Mouse (Mus musculus): Measurements from ENCODE around the gene Pde7b. TPM values are rescaled to one million over a fixed set of nuclear protein-coding genes. Genes with fewer than 3 reads are reported as not detected.

Gene Pde7b
- polyA plus RNA-seq, 1 experiment: 25.4 TPM

DNA sequence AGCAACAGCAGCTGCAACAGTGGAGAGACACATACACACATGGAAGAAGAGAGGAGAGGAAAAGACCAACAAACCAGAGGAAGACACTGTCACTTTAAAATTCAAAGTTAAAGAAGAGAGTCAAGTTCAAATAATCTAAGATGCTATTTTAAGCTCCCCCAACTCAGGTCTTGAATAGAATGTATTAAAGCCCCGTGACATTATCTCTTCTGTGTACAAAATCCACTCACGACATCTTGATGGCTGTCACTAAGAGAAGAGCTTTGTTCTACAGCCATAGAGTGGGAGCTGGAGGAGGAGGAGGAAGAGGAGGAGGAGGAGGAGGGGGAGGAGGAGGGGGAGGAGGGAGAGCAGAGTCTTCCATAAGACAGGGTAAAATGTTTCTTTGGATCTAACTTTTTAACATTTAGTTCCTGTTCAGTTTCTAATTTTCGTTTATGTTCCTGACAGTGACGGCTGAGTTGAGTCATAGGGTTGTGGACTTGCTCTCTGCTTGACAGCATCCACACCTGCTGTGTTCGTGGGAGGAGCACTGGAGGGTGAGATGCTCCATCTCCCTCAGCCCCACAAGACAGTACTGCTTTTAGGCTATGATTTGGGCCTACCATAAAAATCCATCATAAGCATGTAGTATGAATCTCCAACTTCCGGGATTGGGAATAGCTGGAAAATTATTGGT lies 270.4 kb downstream of the Pde7b start:
- no peak for TF ChIP-seq POLR2A (IDR thresholded peaks at IDR 0.05; ENCODE audit: extremely low read depth, insufficient read depth, low read length)
- no peak for TF ChIP-seq CTCF (IDR thresholded peaks at IDR 0.05; ENCODE audit: extremely low read depth, insufficient read depth, low read length)
- Histone ChIP-seq H3K27ac (ENCODE audit: insufficient read depth, low read length) (no peak overlapping the region), H3K4me1 (ENCODE audit: control insufficient read depth, insufficient read depth, low read length) (no peaks in the 10 kb centered on the region; the same call in 1 of the 2 replicates), H3K4me3 (ENCODE audit: insufficient read depth, low read length) (no peak overlapping the region)

DNA sequence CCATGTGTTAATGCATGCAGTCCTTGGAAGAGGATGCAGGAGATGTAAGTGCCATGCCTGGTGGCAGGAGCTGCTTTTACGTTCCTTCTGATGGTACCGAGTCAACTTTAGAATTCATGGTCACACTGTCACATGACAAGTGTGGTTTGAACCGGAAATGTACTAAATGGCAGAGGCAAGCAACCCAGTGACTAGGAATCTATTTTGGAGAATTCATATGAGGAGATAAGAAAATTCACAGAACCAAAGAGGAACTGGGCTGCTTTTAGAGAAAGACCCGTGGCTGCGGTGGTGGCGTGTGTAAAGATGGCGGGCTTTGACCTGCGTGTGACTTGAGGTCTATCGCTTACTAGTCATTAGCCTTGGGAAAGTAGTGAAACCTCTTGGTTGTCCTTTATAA lies 287.4 kb downstream of the Pde7b start:
- TF ChIP-seq CTCF (IDR thresholded peaks at IDR 0.05; ENCODE audit: extremely low read depth, insufficient read depth, low read length) (no peak), POLR2A (IDR thresholded peaks at IDR 0.05; ENCODE audit: extremely low read depth, insufficient read depth, low read length) (no peak)
- H3K4me1 ChIP-seq (ENCODE audit: control insufficient read depth, insufficient read depth, low read length): no peaks in the 10 kb centered on the region
- H3K4me3 ChIP-seq (ENCODE audit: insufficient read depth, low read length): no peak overlapping the region
- no peak overlapping the region for H3K27ac ChIP-seq (ENCODE audit: insufficient read depth, low read length)

- no peak overlapping the region for H3K27ac ChIP-seq (ENCODE audit: insufficient read depth, low read length)
- TF ChIP-seq CTCF (IDR thresholded peaks at IDR 0.05; ENCODE audit: extremely low read depth, insufficient read depth, low read length) (no peak), POLR2A (IDR thresholded peaks at IDR 0.05; ENCODE audit: extremely low read depth, insufficient read depth, low read length) (no peak)
Measured at GRCm38 (mm10) chr10:20437021-20437420, 287.9 kb downstream of the Pde7b start.

GRCm38 (mm10) chr10:20435913-20436312 lies 289.0 kb downstream of the Pde7b start:
- no peak overlapping the region for H3K27ac ChIP-seq (ENCODE audit: insufficient read depth, low read length)
- TF ChIP-seq CTCF (IDR thresholded peaks at IDR 0.05; ENCODE audit: extremely low read depth, insufficient read depth, low read length): no peak
- no peak for TF ChIP-seq POLR2A (IDR thresholded peaks at IDR 0.05; ENCODE audit: extremely low read depth, insufficient read depth, low read length)
- no peaks in the 10 kb centered on the region for H3K4me1 ChIP-seq (ENCODE audit: control insufficient read depth, insufficient read depth, low read length)
- no peak overlapping the region for H3K4me3 ChIP-seq (ENCODE audit: insufficient read depth, low read length)

More at GRCm38 (mm10) chr10:20437021-20437420, 287.9 kb downstream of the Pde7b start:
- no peaks in the 10 kb centered on the region for H3K4me1 ChIP-seq (ENCODE audit: control insufficient read depth, insufficient read depth, low read length)
- H3K4me3 ChIP-seq (ENCODE audit: insufficient read depth, low read length): no peak overlapping the region

DNA sequence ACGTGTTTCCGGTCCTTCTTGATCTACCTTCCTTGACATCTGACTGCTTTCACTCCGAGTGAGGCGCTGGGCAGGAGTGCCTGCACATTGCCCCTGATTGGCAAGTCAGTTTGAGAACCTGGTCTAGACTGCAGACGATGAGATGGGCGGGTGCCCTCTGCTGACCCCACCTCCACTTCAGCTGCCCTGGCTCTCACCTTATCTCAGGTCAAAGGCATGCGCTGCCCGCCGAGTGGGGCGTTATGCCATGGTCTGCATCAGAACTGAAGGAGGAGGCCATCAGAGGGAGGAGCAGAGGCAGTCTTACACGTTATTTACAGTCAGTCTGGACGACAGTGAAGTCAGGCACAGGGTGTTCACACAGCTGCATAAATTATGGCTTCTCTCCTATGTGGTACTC lies 293.5 kb downstream of the Pde7b start:
- TF ChIP-seq CTCF (IDR thresholded peaks at IDR 0.05; ENCODE audit: extremely low read depth, insufficient read depth, low read length) (no peak), POLR2A (IDR thresholded peaks at IDR 0.05; ENCODE audit: extremely low read depth, insufficient read depth, low read length) (no peak)
- no peak overlapping the region for H3K27ac ChIP-seq (ENCODE audit: insufficient read depth, low read length)
- H3K4me1 ChIP-seq (ENCODE audit: control insufficient read depth, insufficient read depth, low read length): no peaks in the 10 kb centered on the region
- H3K4me3 ChIP-seq (ENCODE audit: insufficient read depth, low read length): no peak overlapping the region

GRCm38 (mm10) chr10:20421299-20421883 lies 303.5 kb downstream of the Pde7b start:
- no peak overlapping the region for H3K27ac ChIP-seq (ENCODE audit: insufficient read depth, low read length)
- TF ChIP-seq POLR2A (IDR thresholded peaks at IDR 0.05; ENCODE audit: extremely low read depth, insufficient read depth, low read length): no peak
- TF ChIP-seq CTCF (IDR thresholded peaks at IDR 0.05; ENCODE audit: extremely low read depth, insufficient read depth, low read length): no peak

DNA sequence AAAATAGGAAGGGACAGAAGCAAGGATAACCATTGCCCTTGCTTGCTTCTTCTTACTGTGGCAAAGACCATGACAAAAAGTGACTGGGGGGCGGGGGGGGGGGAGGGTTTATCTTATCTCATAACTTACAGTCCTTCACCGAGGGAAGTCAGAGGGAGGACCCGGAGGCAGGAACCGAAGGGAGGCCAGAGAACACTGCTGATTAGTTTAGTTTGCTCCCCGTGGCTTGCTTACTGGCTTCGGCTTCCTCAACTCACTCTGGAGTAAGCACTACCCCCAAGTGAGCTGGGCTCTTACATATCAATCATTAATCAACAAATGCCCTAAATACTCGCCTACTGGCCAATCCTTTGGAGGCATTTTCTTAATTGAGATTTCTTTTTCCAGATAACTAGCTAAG lies 304.6 kb downstream of the Pde7b start:
- H3K4me3 ChIP-seq (ENCODE audit: insufficient read depth, low read length): no peak overlapping the region
- H3K4me1 ChIP-seq (ENCODE audit: control insufficient read depth, insufficient read depth, low read length): no peaks in the 10 kb centered on the region
- TF ChIP-seq POLR2A (IDR thresholded peaks at IDR 0.05; ENCODE audit: extremely low read depth, insufficient read depth, low read length): no peak
- TF ChIP-seq CTCF (IDR thresholded peaks at IDR 0.05; ENCODE audit: extremely low read depth, insufficient read depth, low read length): no peak
- H3K27ac ChIP-seq (ENCODE audit: insufficient read depth, low read length): no peak overlapping the region

More at GRCm38 (mm10) chr10:20421299-20421883, 303.5 kb downstream of the Pde7b start:
- Histone ChIP-seq H3K4me1 (ENCODE audit: control insufficient read depth, insufficient read depth, low read length) (no peaks in the 10 kb centered on the region), H3K4me3 (ENCODE audit: insufficient read depth, low read length) (no peak overlapping the region)

DNA sequence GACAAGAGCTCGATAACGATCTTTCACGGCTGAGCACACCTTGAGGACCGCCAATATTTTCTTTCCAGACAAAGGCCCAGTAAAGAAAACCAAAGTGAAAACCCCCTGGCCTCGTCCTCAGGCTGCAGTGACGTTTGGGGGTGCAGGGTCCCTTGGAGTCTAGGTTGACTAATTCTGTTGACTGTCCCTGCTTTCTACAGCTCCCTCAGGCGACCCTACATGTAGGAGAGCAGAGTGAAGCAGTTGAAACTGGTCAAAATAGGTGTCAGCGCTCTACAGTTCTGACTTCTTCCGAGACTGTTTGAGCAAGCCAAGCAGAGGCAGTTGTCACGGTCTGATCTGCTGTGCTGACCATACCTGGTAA lies 306.0 kb downstream of the Pde7b start:
- Histone ChIP-seq H3K4me1 (ENCODE audit: control insufficient read depth, insufficient read depth, low read length) (no peaks in the 10 kb centered on the region), H3K4me3 (ENCODE audit: insufficient read depth, low read length) (no peak overlapping the region), H3K27ac (ENCODE audit: insufficient read depth, low read length) (no peak overlapping the region)
- TF ChIP-seq CTCF (IDR thresholded peaks at IDR 0.05; ENCODE audit: extremely low read depth, insufficient read depth, low read length) (no peak), POLR2A (IDR thresholded peaks at IDR 0.05; ENCODE audit: extremely low read depth, insufficient read depth, low read length) (no peak)

GRCm38 (mm10) chr10:20418202-20418855 lies 306.5 kb downstream of the Pde7b start:
- H3K4me3 ChIP-seq (ENCODE audit: insufficient read depth, low read length): no peak overlapping the region
- no peak for TF ChIP-seq CTCF (IDR thresholded peaks at IDR 0.05; ENCODE audit: extremely low read depth, insufficient read depth, low read length)
- TF ChIP-seq POLR2A (IDR thresholded peaks at IDR 0.05; ENCODE audit: extremely low read depth, insufficient read depth, low read length): no peak
- H3K27ac ChIP-seq (ENCODE audit: insufficient read depth, low read length): no peak overlapping the region
- no peaks in the 10 kb centered on the region for H3K4me1 ChIP-seq (ENCODE audit: control insufficient read depth, insufficient read depth, low read length)

DNA sequence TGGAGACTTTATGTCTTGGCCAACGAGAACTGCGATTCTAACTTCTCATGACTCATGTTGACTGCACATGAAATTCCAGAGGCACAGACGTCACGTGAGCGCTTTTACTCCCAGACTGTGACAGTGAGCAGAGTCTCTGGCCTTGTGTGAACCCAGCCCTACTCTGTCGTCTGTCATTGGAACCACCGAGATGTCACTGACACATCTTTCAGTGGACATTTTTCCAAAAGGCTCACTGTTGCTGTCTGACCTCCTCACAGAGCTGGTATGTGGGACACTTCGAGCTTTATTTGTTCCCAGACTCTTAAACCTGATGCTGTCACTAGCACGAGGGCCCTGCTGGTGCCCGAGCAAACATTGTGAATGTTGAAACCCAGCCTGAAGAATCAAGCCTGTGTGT lies 315.7 kb downstream of the Pde7b start:
- Histone ChIP-seq H3K27ac (ENCODE audit: insufficient read depth, low read length) (no peak overlapping the region), H3K4me1 (ENCODE audit: control insufficient read depth, insufficient read depth, low read length) (no peaks in the 10 kb centered on the region), H3K4me3 (ENCODE audit: insufficient read depth, low read length) (no peak overlapping the region)
- TF ChIP-seq CTCF (IDR thresholded peaks at IDR 0.05; ENCODE audit: extremely low read depth, insufficient read depth, low read length) (no peak), POLR2A (IDR thresholded peaks at IDR 0.05; ENCODE audit: extremely low read depth, insufficient read depth, low read length) (no peak)
